Mouse (Mus musculus) embryonic fibroblast, embryonic 13.5 days (primary cell): ENCODE data around the gene Crtc1. TPM values are rescaled to one million over a fixed set of nuclear protein-coding genes. Genes with fewer than 3 reads are reported as not detected.

ENCODE experiments used
- H3K27ac ChIP-seq: 2 replicates; pipeline ENCODE4 v1.5.1; 2012; ENCODE audit warnings: low read length, control low read depth, inconsistent platforms; ENCODE audit not compliant: insufficient read depth
- H3K4me1 ChIP-seq: 2 replicates; pipeline ENCODE4 v1.6.1; 2011; ENCODE audit warnings: low read length; ENCODE audit not compliant: control insufficient read depth, insufficient read depth
- H3K4me3 ChIP-seq: 2 replicates; pipeline ENCODE4 v1.5.1; 2011; ENCODE audit warnings: mild to moderate bottlenecking, control low read depth, low read length; ENCODE audit not compliant: insufficient read depth
- CTCF ChIP-seq: IDR thresholded peaks from 2 replicates; pipeline ENCODE4 v1.5.1; 2011; ENCODE audit warnings: mild to moderate bottlenecking, control low read depth, low read length, moderate library complexity, borderline replicate concordance; ENCODE audit not compliant: insufficient read depth
- POLR2A ChIP-seq: IDR thresholded peaks from 2 replicates; pipeline ENCODE4 v1.6.1; 2011; ENCODE audit warnings: low read depth, mild to moderate bottlenecking, control low read depth, low read length, moderate library complexity
- polyA plus RNA-seq: library from polyadenylated mRNA; stranded (reverse); fragments of >200 nt; gene quantifications from 2 replicates; pipeline ENCODE4 v1.2.4, GENCODE M21; 2011; ENCODE audit warnings: low read depth; ENCODE audit not compliant: missing spikeins, insufficient read length

Gene Crtc1
- polyA plus RNA-seq, 1 experiment = 15.6 TPM

DNA sequence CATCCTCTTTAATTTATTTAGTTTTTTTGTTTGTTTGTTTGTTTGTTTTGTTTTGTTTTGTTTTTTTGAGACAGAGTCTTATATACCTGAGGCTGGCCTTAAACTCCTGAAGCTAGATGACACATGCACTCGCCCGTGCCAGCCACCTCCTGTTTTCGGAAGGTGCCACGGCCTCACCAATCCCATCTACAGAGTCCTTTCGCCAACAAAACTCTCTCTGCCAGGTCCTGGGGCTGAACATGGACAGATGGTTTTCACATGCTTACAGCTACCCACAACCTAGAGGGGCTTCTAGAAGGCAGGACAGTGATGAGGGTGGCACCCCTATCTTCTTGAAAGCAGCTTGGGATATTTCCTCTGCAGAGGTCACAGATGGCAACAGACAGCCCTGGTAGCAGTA lies 4.2 kb downstream of the Crtc1 start:
- H3K4me1 ChIP-seq = no peaks in the 10 kb centered on the region
- H3K27ac ChIP-seq = no peak overlapping the region
- no peak overlapping the region for H3K4me3 ChIP-seq
- no peak for TF ChIP-seq POLR2A
- TF ChIP-seq CTCF = no peak

DNA sequence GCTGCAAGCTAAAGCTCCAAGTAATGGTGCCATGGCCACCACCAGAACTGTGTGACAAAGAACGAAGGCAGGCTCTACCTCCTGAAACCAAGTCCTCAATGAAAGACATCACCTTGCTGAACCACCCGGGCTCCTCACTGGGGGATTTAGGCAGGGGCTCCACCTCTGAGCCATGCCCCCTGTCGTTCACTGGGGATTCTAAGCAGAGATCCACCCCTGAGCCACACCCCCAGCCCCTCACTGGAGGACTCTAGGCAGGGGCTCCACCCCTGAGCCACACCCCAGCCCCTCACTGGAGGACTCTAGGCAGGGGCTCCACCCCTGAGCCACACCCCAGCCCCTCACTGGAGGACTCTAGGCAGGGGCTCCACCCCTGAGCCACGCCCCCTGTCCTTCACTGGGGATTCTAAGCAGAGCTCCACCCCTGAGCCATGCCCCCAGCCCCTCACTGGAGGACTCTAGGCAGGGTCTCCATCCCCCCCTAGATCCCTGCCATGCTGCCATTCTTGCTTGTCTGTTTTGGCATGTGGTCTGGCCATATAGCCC lies 6.3 kb downstream of the Crtc1 start:
- H3K4me1 ChIP-seq = no peaks in the 10 kb centered on the region
- H3K4me3 ChIP-seq = no peak overlapping the region
- H3K27ac ChIP-seq = no peak overlapping the region
- TF ChIP-seq CTCF = no peak
- no peak for TF ChIP-seq POLR2A

DNA sequence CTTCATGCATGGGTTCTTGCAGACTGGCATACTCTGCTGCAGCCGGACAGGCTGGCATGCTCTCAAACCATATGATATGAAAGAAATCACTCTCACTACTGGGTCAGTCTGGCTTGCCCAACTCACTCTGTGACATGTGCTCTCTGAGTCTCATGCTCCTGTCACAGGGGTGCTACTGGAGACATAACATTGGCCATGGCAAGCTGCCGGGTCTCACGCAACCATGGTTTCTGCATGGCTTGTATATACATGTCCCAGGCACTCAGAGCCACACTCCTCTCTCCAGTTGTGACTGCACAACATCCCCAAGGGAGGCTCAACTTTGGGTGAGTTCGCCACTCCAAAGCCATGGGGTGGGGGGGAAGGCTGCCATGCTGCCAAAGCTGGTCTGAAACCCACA lies 8.2 kb downstream of the Crtc1 start:
- Histone ChIP-seq H3K4me1 (no peaks in the 10 kb centered on the region), H3K27ac (no peak overlapping the region), H3K4me3 (no peak overlapping the region)
- TF ChIP-seq POLR2A (no peak), CTCF (no peak)

DNA sequence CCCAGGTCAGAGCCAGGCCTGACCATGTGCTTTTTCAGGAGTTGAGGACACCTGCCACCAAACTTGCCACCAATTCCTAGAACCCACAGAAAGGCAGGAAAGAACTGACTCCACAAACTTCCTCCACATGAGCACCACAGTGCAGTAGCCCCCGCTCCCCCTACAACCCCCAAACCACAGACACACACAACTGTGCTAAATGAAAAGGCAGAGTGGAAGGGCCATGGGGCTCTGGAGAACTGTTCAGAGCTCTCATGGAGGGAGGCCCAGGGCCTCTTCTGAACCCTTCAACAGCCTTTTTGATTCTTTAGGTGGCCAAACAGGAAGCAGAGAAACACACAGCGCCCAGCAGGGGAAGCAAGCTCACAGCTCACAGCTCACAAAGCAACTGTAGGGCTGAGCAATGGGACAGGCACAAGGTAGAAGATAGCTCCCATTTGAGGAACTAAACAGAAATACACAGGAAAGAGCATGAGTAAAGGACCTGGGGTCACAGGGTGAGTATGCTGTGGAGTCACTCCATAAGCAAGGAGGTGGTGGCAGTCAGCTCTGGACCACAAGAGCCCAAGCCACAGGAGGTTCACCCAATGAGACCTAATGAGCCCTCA lies 13.0 kb downstream of the Crtc1 start:
- H3K4me3 ChIP-seq = no peak overlapping the region
- no peaks in the 10 kb centered on the region for H3K4me1 ChIP-seq
- H3K27ac ChIP-seq = no peak overlapping the region
- TF ChIP-seq POLR2A (no peak), CTCF (no peak)

DNA sequence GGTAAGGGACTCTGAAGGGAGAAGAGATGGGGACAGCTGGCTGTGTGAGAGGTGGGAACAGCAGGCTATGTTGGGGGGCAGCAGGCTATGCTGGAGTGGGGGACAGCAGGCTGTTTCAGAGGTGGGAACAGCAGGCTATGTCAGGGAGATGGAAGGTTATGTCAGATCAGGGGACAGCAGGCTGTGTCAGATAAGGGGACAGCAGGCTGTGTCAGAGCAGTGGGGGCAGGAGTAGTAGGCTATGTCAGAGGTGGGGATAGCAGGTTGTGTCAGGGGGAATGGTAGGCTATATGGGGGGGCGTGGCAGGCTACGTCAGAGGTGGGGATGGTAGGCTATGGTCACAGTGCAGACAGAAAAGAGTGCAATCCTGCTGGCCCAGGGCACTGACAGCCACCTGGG lies 16.7 kb downstream of the Crtc1 start:
- H3K4me1 ChIP-seq = peaks cover 2% of the 10 kb centered on the region; the same call in 1 of the 2 replicates
- TF ChIP-seq CTCF (no peak), POLR2A (no peak)
- H3K4me3 ChIP-seq = no peak overlapping the region
- H3K27ac ChIP-seq = no peak overlapping the region

DNA sequence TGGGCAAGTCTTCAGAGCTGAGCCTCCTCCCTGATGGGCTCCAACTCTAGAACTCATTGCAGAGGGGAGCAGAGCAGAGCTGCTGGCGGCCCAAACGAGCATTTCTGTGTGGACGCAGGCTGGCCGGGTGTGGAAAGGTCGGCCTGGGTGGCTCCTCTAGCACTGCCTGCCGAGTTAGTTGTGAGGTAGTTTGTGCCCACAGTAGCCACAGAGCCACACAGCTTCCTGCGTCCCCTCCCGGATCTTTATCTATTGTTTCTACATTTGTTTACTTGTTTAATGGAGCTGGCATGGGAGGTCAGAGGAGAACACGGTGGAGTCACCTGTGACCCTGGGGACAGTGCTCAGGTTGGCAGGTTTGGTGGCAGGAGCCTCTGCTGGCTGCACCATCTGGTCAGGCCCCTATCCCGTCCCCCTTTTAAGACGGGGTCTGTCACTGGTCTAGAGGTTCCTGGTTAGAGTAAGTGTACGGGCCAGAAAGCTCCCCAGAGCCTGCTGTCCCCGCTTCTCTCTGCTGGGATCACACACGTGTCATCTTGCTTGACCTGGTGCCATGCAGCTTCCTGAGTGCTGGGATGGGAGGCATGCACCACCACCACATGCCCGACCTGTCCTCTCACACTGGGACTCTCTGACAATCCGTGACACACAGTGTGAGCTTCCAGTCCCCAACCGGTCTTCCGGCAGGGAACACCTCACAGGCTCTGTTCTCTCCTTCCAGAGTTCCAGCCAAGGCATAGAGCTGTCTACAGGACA lies 17.9 kb downstream of the Crtc1 start:
- H3K4me3 ChIP-seq = no peak overlapping the region
- H3K4me1 ChIP-seq = peaks cover 2% of the 10 kb centered on the region; the same call in 1 of the 2 replicates
- H3K27ac ChIP-seq = no peak overlapping the region
- no peak for TF ChIP-seq CTCF
- no peak for TF ChIP-seq POLR2A

DNA sequence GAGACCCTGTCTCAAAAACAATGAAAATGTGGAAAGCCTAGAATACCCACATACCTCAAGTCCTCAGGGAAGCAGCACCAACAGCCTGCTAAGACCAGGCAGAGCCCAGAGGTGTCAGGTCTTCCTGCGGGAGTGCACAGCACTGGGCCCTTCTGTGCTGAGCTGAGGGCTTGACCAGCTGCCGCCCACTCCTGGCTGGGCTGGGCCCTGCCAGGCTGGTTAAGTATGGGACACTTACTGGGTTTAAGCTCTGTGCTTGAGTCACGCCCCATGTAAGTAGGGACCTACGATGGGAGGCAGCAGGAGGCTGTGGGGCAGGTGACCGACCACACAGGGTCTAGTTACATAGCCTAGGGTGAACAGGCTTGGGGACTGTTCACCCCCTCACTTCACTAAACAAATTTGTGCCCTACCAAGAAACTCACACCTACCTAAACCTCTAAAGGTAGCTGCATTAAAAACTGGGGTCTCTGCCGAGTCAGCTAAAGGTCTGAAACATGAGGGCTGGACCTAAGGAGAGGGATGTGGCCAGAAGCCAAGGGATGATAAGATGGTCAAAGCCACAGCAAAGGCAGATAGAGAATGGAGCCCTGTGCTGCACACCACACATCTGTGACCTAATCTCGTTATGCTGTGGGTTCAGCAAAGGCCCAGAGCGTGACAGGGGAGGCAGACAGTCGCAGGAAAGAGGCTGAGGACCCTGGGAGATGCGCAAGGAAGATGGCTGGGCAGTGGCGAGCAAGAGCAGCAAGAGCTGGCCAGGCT lies 19.3 kb downstream of the Crtc1 start:
- Histone ChIP-seq H3K27ac (no peak overlapping the region), H3K4me3 (no peak overlapping the region), H3K4me1 (peaks cover 2% of the 10 kb centered on the region; the same call in 1 of the 2 replicates)
- TF ChIP-seq POLR2A (no peak), CTCF (no peak)

DNA sequence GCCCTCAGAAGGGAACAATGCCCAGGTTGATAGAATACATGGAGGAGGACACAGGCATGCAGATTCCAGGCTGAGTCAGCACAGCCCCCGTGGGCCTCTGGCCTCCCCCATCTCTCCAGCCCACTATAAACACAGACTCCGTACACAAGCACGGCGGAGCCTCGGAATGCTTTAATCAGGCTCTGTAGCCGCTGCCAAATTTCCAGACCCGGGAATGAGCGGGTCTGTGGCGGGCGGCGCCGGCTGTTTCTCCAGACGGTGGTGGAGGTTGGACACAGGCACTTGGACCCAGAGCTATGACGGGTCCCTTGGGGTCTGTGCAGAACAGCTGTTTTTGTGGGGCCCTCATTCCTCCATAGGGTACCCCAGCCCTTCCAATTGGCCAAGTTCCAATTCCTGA lies 20.4 kb downstream of the Crtc1 start:
- H3K4me3 ChIP-seq = no peak overlapping the region
- no peak overlapping the region for H3K27ac ChIP-seq
- H3K4me1 ChIP-seq = peaks cover 2% of the 10 kb centered on the region; the same call in 1 of the 2 replicates
- TF ChIP-seq POLR2A = no peak
- TF ChIP-seq CTCF = no peak

DNA sequence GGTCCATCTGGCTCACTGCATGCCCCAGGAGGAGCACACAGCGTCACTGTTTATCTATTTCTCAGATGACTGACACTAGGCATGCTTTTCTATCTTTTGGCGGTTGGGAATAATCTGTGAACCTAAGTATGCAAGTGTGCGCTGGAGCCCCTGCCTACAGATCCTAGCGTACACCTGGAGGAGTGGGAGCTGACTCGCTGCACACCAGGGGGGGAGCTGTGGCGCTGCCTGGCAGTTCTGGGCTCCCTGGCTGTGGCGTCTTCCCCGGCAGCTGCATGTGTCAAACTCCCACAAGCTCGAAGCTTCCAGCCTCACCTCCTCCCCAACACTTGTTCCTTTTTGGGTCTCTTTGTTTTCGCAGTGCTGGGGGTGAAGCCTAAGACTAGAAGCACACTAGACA lies 21.5 kb downstream of the Crtc1 start:
- no peak overlapping the region for H3K4me3 ChIP-seq
- H3K27ac ChIP-seq = no peak overlapping the region
- TF ChIP-seq POLR2A (no peak), CTCF (no peak)
- H3K4me1 ChIP-seq = peaks cover 2% of the 10 kb centered on the region; the same call in 1 of the 2 replicates
